Mouse (Mus musculus) E14TG2a.4 (cell line): Measurements from ENCODE around the gene Ly6g6d.

ENCODE experiments used
- CTCF ChIP-seq: conservative IDR thresholded peaks from 2 replicates; pipeline ENCODE4 v1.5.1; 2014; ENCODE audit warnings: low read length
- NANOG ChIP-seq: IDR thresholded peaks from 2 replicates; pipeline ENCODE4 v1.6.1; 2014; ENCODE audit warnings: borderline replicate concordance, low read length, mixed read lengths

DNA sequence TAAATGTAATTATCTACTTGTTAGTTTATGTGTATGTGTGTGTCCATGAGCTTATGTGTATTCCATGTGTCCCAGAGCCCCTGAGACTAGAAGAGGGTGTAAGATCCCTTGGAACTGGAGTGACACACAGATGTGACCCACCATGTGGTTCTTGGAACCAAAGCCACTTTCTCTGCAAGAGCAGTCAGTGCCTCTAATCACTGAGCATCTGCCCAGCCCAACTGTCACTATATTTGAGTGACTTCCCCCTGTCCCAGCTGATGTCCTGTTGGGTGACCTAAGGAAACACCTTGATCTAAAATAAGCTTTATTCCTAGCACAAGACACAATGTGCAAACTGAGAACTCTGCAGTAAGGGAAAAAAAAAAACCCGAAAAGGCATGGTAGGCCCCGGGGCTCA, 49.5 kb downstream of the Ly6g6d start:
- TF ChIP-seq CTCF (no peak), NANOG (no peak)
